Mouse (Mus musculus) stomach, embryonic 14.5 days (tissue): ENCODE data around the gene Ptprt. TPM values are rescaled to one million over a fixed set of nuclear protein-coding genes. Genes with fewer than 3 reads are reported as not detected.
"Not testable (repeated sequence)": the region's sequence is repeated elsewhere in the genome, so short reads cannot be mapped to it uniquely, and the experiment has no call there.

Experiments used
- ATAC-seq: fragments of 200-750 bp; cut with Nextera tagmentation; 2 replicates; pipeline ENCODE4 v1.8.0; 2017; ENCODE audit warnings: low read depth, moderate TSS enrichment; ENCODE audit not compliant: insufficient number of reproducible peaks, insufficient read depth, low FRiP score
- H3K27ac ChIP-seq: fragments of 300-500 bp; sonication (generic); 2 replicates; pipeline ENCODE4 v1.5.1; 2014; ENCODE audit warnings: mild to moderate bottlenecking, low read length, moderate library complexity, mixed read lengths
- H3K27me3 ChIP-seq: fragments of 300-500 bp; sonication (generic); 2 replicates; pipeline ENCODE4 v1.6.1; 2014; ENCODE audit warnings: low read length, control low read depth, mixed read lengths; ENCODE audit not compliant: control insufficient read depth, insufficient read depth
- H3K36me3 ChIP-seq: fragments of 300-500 bp; sonication (generic); 2 replicates; pipeline ENCODE4 v1.6.1; 2014; ENCODE audit warnings: mild to moderate bottlenecking, control low read depth, low read length, moderate library complexity, mixed read lengths; ENCODE audit not compliant: control insufficient read depth, insufficient read depth
- H3K4me1 ChIP-seq: fragments of 300-500 bp; sonication (generic); 2 replicates; pipeline ENCODE4 v1.6.1; 2014; ENCODE audit warnings: low read length, control low read depth, mixed read lengths; ENCODE audit not compliant: control insufficient read depth, insufficient read depth
- H3K4me2 ChIP-seq: fragments of 300-500 bp; sonication (generic); replicated peaks from 2 replicates; pipeline ENCODE4 v1.6.1; 2014; ENCODE audit warnings: low read depth, low read length, control low read depth
- H3K4me3 ChIP-seq: fragments of 300-500 bp; sonication (generic); 2 replicates; pipeline ENCODE4 v1.5.1; 2014; ENCODE audit warnings: low read depth, low read length, control low read depth
- H3K9ac ChIP-seq: fragments of 300-500 bp; sonication (generic); replicated peaks from 2 replicates; pipeline ENCODE4 v1.6.1; 2014; ENCODE audit warnings: low read depth, mild to moderate bottlenecking, control low read depth, low read length, moderate library complexity, mixed read lengths
- H3K9me3 ChIP-seq: fragments of 300-500 bp; sonication (generic); 2 replicates; pipeline ENCODE4 v1.6.1; 2016; ENCODE audit warnings: low read depth, low read length, control low read depth; ENCODE audit not compliant: control insufficient read depth
- WGBS: fragments of 180-500 bp; shearing (Covaris S2); extraction: QIAGEN DNeasy Blood & Tissue Kit; methylation state at CpG from one replicate; pipeline ENCODE4 v1.1.7; 2014; 5-methylcytosine and 5-hydroxymethylcytosine counted together
- polyA plus RNA-seq: library from polyadenylated mRNA; unstranded; fragments of >200 nt; fragmentation: Nextera tagmentation; extraction: Ambion mirVana; gene quantifications from 2 replicates; pipeline ENCODE4 v1.2.1, GENCODE M21; 2014

Ptprt gene
- polyA plus RNA-seq, 1 experiment from 2014 or later, result 1.2 TPM

DNA sequence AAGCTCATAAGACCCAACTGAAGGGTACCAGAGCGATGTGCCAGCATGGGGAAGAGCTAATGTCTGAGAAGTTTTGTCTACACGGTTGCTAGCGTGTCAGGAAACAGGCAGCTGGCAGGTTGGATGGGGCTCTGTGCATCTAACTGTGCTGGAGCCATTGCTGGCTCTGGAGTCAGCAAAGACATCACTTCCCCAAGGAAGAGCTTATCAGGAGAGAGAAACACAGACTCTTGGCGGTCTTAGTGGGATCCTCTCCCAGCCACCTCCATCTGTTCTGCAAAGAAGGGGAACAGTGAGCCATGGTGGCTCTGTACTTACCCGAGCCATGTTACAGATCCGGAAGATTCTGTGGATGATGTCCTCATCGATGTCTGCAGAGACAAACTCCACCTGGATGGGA lies 1126.8 kb downstream of the Ptprt start:
- 82% methylated on average over 7 of the region's 7 CpGs for WGBS
- ATAC-seq, result no peak
- Histone ChIP-seq H3K4me3 (no peak overlapping the region), H3K27ac (no peak overlapping the region), H3K9ac (no peak overlapping the region), H3K4me2 (no peak overlapping the region), H3K9me3 (no peaks in the 10 kb centered on the region), H3K27me3 (no peaks in the 10 kb centered on the region), H3K36me3 (no peaks in the 10 kb centered on the region), H3K4me1 (no peaks in the 10 kb centered on the region)

GRCm38 (mm10) chr2:161527192-161527591 lies 1133.8 kb downstream of the Ptprt start:
- H3K9ac ChIP-seq, result no peak overlapping the region
- 56% methylated on average over 1 of the region's 1 CpGs for WGBS
- H3K4me3 ChIP-seq, result no peak overlapping the region
- no peak overlapping the region for H3K27ac ChIP-seq
- H3K27me3 ChIP-seq, result no peaks in the 10 kb centered on the region
- H3K36me3 ChIP-seq, result no peaks in the 10 kb centered on the region
- H3K4me2 ChIP-seq, result no peak overlapping the region
- ATAC-seq, result no peak
- H3K9me3 ChIP-seq, result no peaks in the 10 kb centered on the region
- no peaks in the 10 kb centered on the region for H3K4me1 ChIP-seq

DNA sequence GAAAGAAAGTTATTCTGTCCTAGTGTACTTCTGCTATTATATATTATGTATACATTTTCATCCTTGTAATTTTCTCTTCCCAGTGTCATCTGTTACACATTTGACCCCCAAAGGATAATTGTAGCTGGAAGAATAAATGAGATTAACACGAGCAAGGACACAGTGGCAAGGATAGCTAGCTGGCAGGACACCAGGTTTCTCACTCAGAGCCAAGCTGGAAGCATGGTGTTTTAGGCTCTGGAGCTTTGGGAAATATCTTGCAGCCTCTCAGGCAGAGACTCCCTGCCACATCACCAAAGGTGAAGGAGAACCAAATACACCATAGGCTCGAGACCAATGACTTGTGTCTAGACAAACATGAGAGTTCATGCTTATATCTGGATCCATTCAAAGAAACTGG lies 1141.3 kb downstream of the Ptprt start:
- no peaks in the 10 kb centered on the region for H3K9me3 ChIP-seq
- H3K27ac ChIP-seq, result no peak overlapping the region
- WGBS, result 58% methylated on average over 2 of the region's 2 CpGs
- H3K9ac ChIP-seq, result no peak overlapping the region
- no peak overlapping the region for H3K4me3 ChIP-seq
- no peaks in the 10 kb centered on the region for H3K4me1 ChIP-seq
- no peak overlapping the region for H3K4me2 ChIP-seq
- no peaks in the 10 kb centered on the region for H3K36me3 ChIP-seq
- ATAC-seq, result no peak
- no peaks in the 10 kb centered on the region for H3K27me3 ChIP-seq

GRCm38 (mm10) chr2:161516921-161517320 lies 1144.0 kb downstream of the Ptprt start:
- Histone ChIP-seq H3K4me1 (no peaks in the 10 kb centered on the region), H3K9me3 (no peaks in the 10 kb centered on the region), H3K9ac (no peak overlapping the region), H3K4me3 (no peak overlapping the region), H3K27ac (no peak overlapping the region), H3K4me2 (no peak overlapping the region), H3K27me3 (no peaks in the 10 kb centered on the region), H3K36me3 (no peaks in the 10 kb centered on the region)
- 46% methylated on average over 5 of the region's 5 CpGs for WGBS
- ATAC-seq, result no peak

DNA sequence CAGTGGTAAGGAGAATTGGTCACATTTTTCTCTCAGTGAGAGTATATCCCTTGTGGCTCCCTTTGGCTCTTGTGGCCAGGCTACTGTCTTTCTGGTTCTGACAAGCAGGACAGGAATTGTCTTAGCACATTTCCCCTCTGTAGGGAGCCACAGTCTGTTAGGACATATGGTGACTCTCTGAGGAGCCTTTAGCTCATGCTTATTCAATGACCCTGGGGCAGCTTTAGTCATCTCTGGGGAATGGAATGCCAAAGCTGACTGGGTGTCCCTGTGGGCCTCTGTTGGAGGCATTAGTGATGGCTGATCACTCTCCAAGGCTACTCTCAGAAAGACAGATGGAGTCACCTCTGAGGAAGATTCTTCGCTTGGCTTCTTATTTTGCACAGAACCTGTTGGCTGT lies 1147.7 kb downstream of the Ptprt start:
- no peak overlapping the region for H3K27ac ChIP-seq
- no peak overlapping the region for H3K4me3 ChIP-seq
- ATAC-seq, result no peak
- H3K9me3 ChIP-seq, result no peaks in the 10 kb centered on the region
- WGBS, result 90% methylated on average over 1 of the region's 1 CpGs
- no peak overlapping the region for H3K4me2 ChIP-seq
- no peaks in the 10 kb centered on the region for H3K36me3 ChIP-seq
- H3K27me3 ChIP-seq, result no peaks in the 10 kb centered on the region
- H3K4me1 ChIP-seq, result no peaks in the 10 kb centered on the region
- no peak overlapping the region for H3K9ac ChIP-seq

DNA sequence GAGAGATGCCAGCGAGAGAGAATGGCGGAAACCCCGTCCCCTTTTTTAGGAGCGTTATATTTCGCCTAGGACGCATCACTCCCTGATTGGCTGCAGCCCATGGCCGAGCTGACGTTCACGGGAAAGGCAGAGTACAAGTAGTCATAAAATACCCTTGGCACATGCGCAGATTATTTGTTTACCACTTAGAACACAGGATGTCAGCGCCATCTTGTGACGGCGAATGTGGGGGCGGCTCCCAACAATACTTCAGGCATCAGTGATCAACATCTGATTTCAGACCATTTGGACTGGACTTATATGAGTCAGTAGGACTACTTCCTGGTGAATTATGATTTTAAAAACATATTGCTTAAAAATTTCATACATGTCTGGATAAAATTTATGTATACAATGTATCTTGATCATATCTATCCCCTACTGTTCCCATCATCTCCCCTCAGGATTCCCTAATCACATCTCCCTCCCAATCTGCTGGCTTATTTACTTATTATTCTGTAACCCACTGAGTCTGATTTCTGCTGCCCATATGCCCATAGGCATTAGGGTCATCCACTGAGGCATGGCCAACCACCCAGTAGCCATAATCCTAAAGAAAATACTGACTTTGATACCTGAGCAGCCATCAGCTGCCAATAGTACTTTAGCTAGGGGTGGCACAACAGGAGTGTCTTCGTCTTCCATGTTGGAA lies 1148.9 kb downstream of the Ptprt start:
- not testable (repeated sequence) for H3K36me3 ChIP-seq, H3K9ac ChIP-seq, H3K4me2 ChIP-seq, H3K4me1 ChIP-seq, H3K4me3 ChIP-seq, H3K27me3 ChIP-seq, H3K27ac ChIP-seq, H3K9me3 ChIP-seq
- ATAC-seq, result peak; percentile 6; the same call in 1 of the 2 replicates
- WGBS, result 28% methylated on average over 6 of the region's 15 CpGs

- Histone ChIP-seq H3K36me3 (no peaks in the 10 kb centered on the region), H3K4me2 (peak overlapping the region; percentile 42), H3K9me3 (no peaks in the 10 kb centered on the region), H3K27ac (no peak overlapping the region), H3K4me3 (peak overlapping the region; percentile 33), H3K27me3 (no peaks in the 10 kb centered on the region), H3K4me1 (no peaks in the 10 kb centered on the region), H3K9ac (0 out of 2 replicates have a peak overlapping the region, but pooled peaks have one; percentile 30)
- 22% methylated on average over 8 of the region's 8 CpGs for WGBS
- no peak for ATAC-seq
Measured at GRCm38 (mm10) chr2:161511101-161511759, 1149.7 kb downstream of the Ptprt start.

GRCm38 (mm10) chr2:161499097-161499899 lies 1161.6 kb downstream of the Ptprt start:
- WGBS, result 10% methylated on average over 13 of the region's 13 CpGs
- no peak overlapping the region for H3K4me3 ChIP-seq
- ATAC-seq, result no peak

More at GRCm38 (mm10) chr2:161499097-161499899, 1161.6 kb downstream of the Ptprt start:
- Histone ChIP-seq H3K27ac (no peak overlapping the region), H3K4me2 (peak overlapping the region; percentile 42), H3K9me3 (no peaks in the 10 kb centered on the region), H3K4me1 (peaks cover 7% of the 10 kb centered on the region; the same call in 1 of the 2 replicates), H3K36me3 (no peaks in the 10 kb centered on the region), H3K27me3 (no peaks in the 10 kb centered on the region), H3K9ac (no peak overlapping the region)
